Mouse (Mus musculus) spleen, adult 18-20 months (tissue): ENCODE results near the gene Hnf1b.
A peak's percentile ranks its signal among the peaks of the same experiment; 100 is the strongest.

ENCODE experiments used
- DNase-seq, 2 experiments: peaks; one replicate each; pipeline ENCODE4 v3.0.0; 2022; ENCODE audit warnings: mixed read lengths in 2 of 2

Gene Hnf1b

DNA sequence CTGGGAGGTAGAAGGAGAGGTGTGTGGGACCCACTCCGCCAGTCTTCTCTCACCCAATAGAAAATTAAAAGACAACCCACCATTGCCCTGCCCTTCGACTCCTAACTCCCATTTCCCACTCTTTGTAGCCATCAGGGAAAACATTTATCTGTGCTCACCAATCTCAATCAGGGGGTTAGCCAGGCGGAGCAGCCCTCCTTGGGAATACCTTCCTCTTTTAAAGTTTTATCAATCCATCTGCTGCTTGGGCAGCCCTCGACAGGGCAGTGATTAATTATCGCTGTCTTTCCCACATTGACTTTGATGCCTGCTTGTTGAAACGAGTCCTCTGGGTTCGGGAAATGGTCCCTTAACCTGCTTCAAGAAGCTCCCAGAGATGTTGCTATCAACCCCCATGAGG, 47.7 kb downstream of the Hnf1b start:
- DNase-seq = no peak

DNA sequence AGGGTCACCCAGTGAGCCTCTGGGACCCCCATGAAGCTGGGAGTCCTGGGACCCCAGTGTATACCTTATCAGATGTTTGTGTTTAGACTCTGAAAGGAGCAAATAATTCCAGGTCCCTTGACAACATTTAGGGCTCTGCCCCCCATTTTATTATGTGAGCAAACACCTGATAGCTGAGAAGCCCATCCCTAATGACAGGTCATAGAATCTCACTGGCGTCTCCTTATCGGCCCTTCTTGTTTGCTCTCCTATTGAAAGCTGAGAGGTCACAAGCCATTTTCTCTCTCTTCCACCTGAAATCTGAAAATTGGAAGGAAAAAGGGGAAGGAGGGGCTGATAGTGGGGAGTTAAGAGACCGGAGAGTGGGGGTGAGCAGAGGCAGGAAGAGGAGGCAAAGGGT, 52.9 kb downstream of the Hnf1b start:
- no peak for DNase-seq

DNA sequence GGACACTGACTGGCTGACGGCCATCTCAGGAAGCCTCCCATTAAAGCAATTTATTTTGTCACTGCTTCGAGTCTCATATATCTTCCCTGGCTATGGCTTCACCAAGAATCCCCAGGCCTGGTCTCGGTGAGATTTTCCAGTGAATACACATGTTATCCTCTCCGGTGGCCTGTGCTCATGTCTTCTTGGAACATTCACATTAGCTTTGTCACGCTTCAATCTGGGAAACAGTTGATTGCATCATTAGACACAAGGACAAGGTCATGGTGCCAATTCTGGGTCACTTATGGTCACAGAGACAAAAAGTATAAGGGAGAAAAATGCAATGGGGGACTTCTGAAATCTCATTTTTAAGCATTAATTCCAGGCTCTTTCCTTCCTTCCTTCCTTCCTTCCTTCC, 55.9 kb downstream of the Hnf1b start:
- no peak for DNase-seq

DNA sequence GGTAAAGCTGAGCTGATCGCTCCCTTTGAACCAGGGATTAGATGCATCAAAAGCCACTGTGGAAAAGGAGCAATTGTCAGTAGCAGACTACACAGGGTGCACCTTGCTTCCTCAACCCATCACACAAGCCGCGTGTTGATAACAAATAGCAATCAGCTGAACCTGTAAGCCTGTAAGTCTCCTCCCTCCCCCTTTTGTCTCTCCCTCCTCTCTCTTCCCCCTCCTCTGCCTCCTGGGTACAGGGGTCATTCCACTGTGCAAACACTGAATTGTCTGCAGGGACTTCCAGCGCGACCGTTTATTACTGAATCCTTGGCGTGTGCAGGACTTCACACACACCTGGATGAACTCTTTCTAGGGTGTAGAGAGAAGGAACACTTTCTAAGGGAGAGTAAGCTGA, 58.5 kb downstream of the Hnf1b start:
- DNase-seq = no peak

DNA sequence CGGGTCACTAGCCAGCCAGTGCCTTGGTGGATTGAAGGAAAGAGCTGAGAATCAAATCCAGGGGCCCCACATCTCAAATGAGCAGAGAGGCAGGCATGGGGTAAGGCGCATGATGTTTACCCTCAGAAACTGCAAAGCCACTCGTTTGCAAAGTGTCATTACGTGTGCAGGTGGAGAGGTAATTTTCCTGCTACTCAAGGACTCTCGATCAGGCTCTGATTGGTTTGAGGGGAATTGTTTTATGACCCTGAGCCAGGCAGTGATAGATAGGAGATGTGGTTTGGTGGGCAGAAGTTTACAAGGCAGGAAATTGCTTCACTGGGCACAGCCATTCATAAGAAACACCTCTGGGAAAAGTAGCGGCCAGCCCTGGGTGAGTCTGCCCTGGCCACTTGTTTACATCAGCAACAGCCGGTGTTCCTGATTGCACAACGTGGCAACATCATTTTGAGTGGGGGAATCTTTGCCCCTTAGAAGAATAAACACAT, 64.0 kb downstream of the Hnf1b start:
- no peak for DNase-seq

DNA sequence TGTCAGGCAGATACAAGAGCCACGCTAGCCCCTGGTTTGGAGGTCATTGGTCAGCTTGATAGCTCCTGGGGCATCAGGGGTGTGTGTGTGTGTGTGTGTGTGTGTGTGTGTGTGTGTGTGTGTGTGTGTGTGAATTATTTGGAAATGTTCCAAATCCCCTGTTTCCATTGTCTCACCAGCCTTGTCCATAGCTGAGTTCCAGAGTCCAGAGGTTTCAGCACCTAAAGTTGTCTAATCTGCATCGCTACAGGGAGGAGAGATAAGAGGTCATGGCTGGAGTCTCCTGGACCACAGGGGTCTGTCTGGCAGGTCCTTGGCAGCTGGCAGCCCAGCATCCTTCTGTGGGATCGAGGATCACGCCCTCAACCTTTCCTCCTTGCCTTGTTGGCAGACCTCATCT, 64.6 kb downstream of the Hnf1b start:
- no peak for DNase-seq

DNA sequence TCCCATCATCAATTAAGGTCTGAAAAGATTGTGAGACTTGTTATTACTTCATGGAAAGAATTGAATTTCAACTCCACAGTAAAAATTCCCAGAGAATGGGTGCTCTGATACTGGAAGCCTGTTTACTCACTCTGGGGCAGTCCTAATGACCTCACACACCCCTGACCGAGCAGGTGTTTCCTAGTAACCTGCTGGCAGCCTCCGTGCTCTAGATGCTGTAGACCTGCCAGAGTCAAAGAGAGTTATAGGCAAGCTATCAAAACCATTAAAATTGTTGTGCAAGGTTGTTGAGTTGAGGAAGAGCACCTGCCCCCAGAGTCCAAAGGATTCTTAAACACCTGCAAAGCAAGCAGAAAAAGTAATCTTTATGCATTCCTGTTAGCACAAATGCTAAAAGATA, 72.7 kb downstream of the Hnf1b start:
- no peak for DNase-seq

DNA sequence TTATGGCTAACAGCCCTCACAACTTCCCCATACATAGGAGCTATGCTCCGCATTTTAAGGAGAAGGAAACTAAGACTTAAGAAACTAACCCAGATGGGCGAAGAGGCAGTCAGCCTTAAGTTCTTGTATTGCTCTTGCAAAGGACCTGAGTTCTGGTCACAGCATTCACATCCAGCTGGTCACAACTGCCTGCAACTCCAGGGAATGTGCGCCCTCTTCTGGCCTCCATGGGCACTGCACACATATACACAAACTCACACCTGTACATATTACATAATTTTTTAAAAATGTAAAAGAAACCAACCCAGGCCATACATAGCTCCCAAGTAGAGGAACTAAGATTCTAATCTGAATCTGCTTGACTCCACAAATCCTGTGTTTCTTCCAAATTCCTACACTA, 77.2 kb downstream of the Hnf1b start:
- DNase-seq = peak in 1 of 2 experiments; percentile 13

DNA sequence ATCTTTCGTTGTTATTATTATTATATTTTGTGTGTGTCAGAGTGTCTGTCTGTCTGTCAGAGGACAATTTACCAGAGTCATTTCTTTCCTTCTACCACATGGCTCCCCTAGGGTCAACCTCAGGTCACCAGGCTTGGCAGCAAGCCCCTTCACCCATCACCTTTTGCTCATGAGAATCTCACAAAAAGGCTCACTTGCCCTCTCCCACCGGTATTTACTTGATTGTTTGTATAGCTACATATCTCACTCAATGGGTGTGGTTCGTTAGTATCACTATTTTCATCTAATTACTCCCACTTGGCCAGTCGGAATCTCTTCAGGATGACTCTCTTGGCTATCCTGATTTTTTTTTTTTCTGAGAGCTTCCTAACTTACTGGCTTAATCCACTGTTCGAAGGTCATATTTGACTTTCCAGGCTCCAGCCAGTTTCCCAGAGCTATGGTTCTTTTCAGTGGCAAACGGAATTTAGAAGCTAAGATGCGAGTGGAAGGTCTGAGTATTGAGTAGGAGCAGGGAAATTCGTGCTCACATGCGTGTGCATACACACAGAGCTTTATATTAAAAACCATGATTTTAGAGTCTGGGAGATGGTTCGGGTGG, 82.7 kb downstream of the Hnf1b start:
- no peak for DNase-seq

DNA sequence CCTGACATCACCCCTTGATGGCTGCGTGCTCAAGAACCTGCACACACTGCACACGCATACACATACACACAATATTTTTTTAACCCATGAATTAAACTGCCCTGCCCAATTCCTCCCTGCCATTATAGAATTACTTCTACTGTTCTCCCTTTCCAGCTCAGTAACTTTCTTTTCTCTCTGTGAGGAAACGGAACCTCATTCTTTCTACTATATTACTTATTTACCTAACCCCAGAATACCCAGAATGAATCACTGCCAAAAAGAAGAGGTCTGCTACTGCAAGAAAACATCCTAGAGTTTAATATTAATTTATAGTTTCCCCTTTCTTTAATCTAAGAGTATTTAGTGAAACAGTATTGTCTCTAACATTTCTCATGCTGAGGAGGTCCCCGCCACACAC, 83.5 kb downstream of the Hnf1b start:
- no peak for DNase-seq

DNA sequence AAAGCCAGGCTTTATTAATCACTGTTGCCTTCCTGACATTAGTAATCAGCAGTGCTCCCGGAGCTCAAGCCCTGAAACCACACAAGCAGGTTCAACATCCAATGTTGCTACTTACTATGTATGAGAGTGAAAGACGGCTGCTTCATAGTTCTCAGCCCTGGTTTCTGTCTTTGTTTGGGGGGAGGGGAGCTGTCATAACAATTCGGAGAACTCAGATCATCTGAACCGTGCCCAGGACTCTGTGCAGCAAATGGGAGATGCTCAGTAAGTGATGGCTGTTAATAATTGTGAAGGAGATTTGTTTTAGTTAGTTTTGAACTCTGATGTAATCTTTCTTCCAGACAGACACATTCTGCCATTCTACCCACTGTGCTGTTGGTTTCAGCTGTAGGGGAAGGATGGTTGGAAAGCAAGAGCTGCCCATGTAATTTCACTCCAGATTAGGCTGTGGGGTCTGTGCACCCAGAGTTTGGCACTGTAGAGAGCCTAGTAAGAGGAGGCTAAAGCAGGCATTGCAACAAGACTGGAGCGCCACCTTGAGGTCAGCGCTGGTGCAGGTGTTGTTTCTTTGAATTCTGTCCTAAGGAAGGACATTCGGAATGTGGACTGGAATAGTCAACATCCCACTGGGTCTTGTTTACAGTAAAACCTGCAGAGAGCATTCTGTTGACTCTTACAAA, 86.3 kb downstream of the Hnf1b start:
- DNase-seq = peak; percentile 28 to 71

DNA sequence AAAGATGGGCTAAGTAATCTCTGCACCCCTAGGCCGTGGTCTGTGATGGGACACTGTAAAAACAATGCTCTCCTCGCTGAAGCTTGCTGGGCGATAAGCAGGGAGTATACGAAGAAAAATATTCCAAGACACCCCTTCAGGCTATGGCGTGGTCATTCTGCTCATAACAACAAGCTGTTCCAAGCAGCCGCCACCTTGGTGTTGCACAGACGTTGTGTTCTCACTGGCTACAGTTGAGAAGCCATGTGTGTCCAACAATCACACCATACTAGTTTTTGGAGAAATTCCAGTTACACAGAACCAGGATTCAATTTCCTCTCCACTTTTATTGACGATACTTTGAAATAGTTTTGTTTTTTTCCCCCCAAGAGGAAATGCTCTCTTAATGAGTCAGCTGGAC, 88.7 kb downstream of the Hnf1b start:
- DNase-seq = no peak

DNA sequence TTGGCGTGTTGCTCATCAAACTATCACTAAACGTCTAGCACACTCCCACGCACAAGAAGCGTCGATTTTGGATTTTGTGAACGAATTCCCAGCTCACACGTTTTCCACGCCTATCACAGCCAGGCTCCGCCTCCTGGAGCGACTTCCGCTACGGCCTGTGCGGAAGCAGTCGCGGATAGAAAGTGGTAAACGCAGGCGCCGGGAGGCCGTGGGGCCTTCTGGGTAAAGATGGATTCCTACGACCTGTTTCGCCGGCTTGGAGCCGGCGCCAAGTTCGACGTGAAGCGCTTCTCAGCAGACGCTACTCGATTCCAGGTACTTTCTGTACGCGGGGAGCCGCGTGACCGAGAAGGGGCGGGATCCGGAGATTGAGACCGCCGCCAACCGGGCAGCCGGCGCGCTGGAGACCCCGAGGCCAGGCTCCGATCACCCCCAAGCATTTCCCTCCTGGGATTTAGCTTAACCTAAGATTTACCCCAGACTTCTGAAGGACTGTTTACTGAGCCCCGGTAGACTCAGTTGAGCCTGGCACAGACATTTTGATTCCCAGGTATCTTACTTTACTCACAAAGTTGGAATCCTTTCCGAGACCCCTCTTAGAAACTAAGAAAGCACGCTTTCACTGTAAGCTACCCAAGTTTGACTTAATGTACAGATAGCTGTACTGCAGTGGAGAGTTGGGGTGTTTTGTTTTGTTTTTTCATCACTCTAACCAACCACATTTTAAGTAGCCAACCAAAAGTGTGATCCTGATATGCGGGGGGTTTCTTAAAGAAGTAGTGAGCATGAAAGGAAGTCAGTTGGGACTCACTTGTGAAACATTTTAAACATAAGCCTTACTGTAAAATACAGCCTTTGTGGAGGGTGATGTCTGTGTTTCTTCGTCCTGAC, 92.3 kb downstream of the Hnf1b start, which contains the start of gene Ddx52:
Ddx52 (plus strand) TSS at position 113 of the 891 bp plus-strand sequence.
- peak; percentile 72 to 80 for DNase-seq
